Mouse (Mus musculus) C2C12 (cell line): ENCODE measurements around the gene Chst11.

Experiments used
- CEBPB ChIP-seq: IDR thresholded peaks from one replicate; pipeline ENCODE4 v1.6.1; 2011; ENCODE audit warnings: low read depth, mild to moderate bottlenecking, control low read depth, moderate library complexity
- CTCF ChIP-seq: IDR thresholded peaks from one replicate; pipeline ENCODE4 v1.5.1; 2011; ENCODE audit not compliant: control insufficient read depth, insufficient read depth, insufficient read length
- FOSL1 ChIP-seq: IDR thresholded peaks from one replicate; pipeline ENCODE4 v1.8.0; 2011; ENCODE audit warnings: mild to moderate bottlenecking, low read length; ENCODE audit not compliant: poor library complexity, insufficient read depth, severe bottlenecking
- MAX ChIP-seq: IDR thresholded peaks from one replicate; pipeline ENCODE4 v1.6.1; 2011; ENCODE audit warnings: mild to moderate bottlenecking, control low read depth
- MYOD1 ChIP-seq: IDR thresholded peaks from one replicate; pipeline ENCODE4 v1.6.1; 2011; ENCODE audit warnings: low read depth; ENCODE audit not compliant: control insufficient read depth, insufficient read length
- MYOG ChIP-seq: IDR thresholded peaks from one replicate; pipeline ENCODE4 v1.6.1; 2011; ENCODE audit not compliant: control insufficient read depth, insufficient read length; ENCODE audit errors: extremely low read depth
- USF1 ChIP-seq: IDR thresholded peaks from one replicate; pipeline ENCODE4 v1.6.1; 2011; ENCODE audit warnings: low read depth, mild to moderate bottlenecking, control low read depth, moderate library complexity

GRCm38 (mm10) chr10:83140258-83140936 is 155.1 kb downstream of the Chst11 start:
- TF ChIP-seq CTCF (no peak), MYOG (no peak), MAX (no peak), MYOD1 (no peak), USF1 (no peak), CEBPB (no peak), FOSL1 (no peak)
